Mouse (Mus musculus) megakaryocyte, embryonic 14.5 days (primary cell): ENCODE results near the gene Olfr71.

ENCODE experiments used
- FLI1 ChIP-seq: IDR thresholded peaks from 2 replicates; pipeline ENCODE4 v1.6.1; 2012; ENCODE audit warnings: low read length, inconsistent platforms, mixed read lengths
- GATA1 ChIP-seq: IDR thresholded peaks from 3 replicates; pipeline ENCODE4 v1.6.1; 2012; ENCODE audit warnings: mixed read lengths, low read length, inconsistent platforms, borderline replicate concordance

GRCm38 (mm10) chr4:43724764-43725163, 14.7 kb upstream of the Olfr71 start:
- no peak for TF ChIP-seq GATA1
- no peak for TF ChIP-seq FLI1
